Mouse (Mus musculus): Measurements from ENCODE around the gene Slc6a18. TPM values are rescaled to one million over a fixed set of nuclear protein-coding genes. Genes with fewer than 3 reads are reported as not detected.

Slc6a18 gene
- polyA plus RNA-seq, 1 experiment from 2014 or later: not detected

- Histone ChIP-seq H3K36me3 (peaks cover 29% of the 10 kb centered on the region), H3K27me3 (no peaks in the 10 kb centered on the region), H3K9ac (replicated peaks) (no peak overlapping the region), H3K9me3 (no peaks in the 10 kb centered on the region), H3K4me2 (replicated peaks) (no peak overlapping the region), H3K4me1 (replicated peaks) (peaks cover 32% of the 10 kb centered on the region), H3K27ac (no peak overlapping the region), H3K4me3 (replicated peaks) (no peak overlapping the region)
- 95% methylated on average over 3 of the region's 3 CpGs for WGBS
- no peak for ATAC-seq
Observed at GRCm38 (mm10) chr13:73631837-73632236, 46.0 kb downstream of the Slc6a18 start.

DNA sequence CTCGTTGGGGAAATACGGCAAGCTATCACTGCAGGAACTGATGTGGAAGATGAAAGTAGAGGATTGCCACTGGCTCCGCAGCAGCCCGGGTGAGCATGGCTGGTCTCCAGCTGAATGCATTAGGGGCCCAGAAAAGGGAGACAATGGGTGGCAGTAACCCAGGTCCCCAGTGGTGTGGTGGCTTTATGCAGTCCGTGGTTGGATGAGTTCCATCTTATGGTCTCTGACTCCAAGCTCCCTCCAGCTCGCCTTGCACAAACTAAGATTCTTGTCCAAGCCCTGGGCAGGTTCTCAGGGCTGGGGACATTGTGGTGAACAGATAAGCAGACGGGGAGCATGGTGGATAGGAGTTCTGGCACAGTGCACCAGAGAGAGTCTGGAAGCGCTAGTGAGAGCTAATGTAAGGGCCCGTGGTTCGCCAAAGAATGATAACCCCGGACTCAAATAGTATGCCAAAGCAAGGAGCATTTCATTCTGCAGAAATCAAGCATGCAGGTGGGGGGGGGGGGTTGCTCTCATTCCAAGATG is 49.2 kb downstream of the Slc6a18 start:
- H3K9me3 ChIP-seq: no peaks in the 10 kb centered on the region
- H3K9ac ChIP-seq (replicated peaks): 0 out of 2 replicates have a peak overlapping the region, but pooled peaks have one; percentile 12
- H3K4me1 ChIP-seq (replicated peaks): peaks cover 32% of the 10 kb centered on the region
- H3K4me3 ChIP-seq (replicated peaks): no peak overlapping the region
- no peak overlapping the region for H3K27ac ChIP-seq
- H3K36me3 ChIP-seq: peaks cover 7% of the 10 kb centered on the region
- 88% methylated on average over 11 of the region's 11 CpGs for WGBS
- H3K4me2 ChIP-seq (replicated peaks): no peak overlapping the region
- H3K27me3 ChIP-seq: no peaks in the 10 kb centered on the region
- ATAC-seq: no peak

DNA sequence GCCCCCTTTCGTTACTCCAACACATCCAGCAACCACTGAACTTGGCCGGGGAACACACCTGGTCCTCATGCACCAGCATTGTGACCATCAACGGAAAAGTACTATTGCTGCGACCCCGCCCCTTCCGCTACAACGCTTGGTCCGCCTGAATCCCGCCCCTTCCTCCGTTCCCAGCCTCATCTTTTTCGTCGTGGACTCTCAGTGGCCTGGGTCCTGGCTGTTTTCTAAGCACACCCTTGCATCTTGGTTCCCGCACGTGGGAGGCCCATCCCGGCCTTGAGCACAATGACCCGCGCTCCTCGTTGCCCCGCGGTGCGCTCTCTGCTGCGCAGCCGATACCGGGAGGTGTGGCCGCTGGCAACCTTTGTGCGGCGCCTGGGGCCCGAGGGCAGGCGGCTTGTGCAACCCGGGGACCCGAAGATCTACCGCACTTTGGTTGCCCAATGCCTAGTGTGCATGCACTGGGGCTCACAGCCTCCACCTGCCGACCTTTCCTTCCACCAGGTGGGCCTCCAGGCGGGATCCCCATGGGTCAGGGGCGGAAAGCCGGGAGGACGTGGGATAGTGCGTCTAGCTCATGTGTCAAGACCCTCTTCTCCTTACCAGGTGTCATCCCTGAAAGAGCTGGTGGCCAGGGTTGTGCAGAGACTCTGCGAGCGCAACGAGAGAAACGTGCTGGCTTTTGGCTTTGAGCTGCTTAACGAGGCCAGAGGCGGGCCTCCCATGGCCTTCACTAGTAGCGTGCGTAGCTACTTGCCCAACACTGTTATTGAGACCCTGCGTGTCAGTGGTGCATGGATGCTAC is 50.9 kb downstream of the Slc6a18 start, which contains the start of gene Tert:
Gene Tert, plus strand, starts transcription at position 167 of the 805 bp plus-strand sequence.
- peaks cover 11% of the 10 kb centered on the region; the same call in 1 of the 2 replicates for H3K36me3 ChIP-seq
- peak; percentile 80 for ATAC-seq
- H3K27ac ChIP-seq: no peak within 1 kb of the TSS
- peak within 1 kb of the TSS; percentile 56 for H3K4me3 ChIP-seq (replicated peaks)
- H3K4me1 ChIP-seq (replicated peaks): peaks cover 32% of the 10 kb centered on the region
- 7% methylated on average over 47 of the region's 47 CpGs for WGBS
- H3K9ac ChIP-seq (replicated peaks): peak within 1 kb of the TSS; percentile 75
- no peaks in the 10 kb centered on the region for H3K9me3 ChIP-seq
- peak within 1 kb of the TSS; percentile 89 for H3K4me2 ChIP-seq (replicated peaks)
- H3K27me3 ChIP-seq: no peaks in the 10 kb centered on the region

DNA sequence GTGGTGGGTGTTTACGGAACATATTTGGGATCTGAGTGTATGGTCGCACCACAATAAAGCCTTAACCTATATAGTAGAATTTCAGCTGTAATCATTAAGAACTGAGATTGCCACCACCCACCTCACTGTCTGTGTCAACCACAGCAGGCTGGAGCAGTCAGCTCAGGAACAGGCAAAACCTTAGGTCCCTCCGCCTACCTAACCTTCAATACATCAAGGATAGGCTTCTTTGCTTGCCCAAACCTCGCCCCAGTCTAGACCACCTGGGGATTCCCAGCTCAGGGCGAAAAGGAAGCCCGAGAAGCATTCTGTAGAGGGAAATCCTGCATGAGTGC is 51.4 kb downstream of the Slc6a18 start:
- H3K27ac ChIP-seq: no peak overlapping the region
- WGBS: 44% methylated on average over 6 of the region's 6 CpGs
- H3K36me3 ChIP-seq: peaks cover 16% of the 10 kb centered on the region
- H3K4me3 ChIP-seq (replicated peaks): peak overlapping the region; percentile 56
- H3K4me2 ChIP-seq (replicated peaks): peak overlapping the region; percentile 89
- peak; percentile 67 for ATAC-seq
- no peaks in the 10 kb centered on the region for H3K9me3 ChIP-seq
- no peaks in the 10 kb centered on the region for H3K27me3 ChIP-seq
- peak overlapping the region; percentile 75; the same call in 1 of the 2 replicates for H3K9ac ChIP-seq (replicated peaks)
- H3K4me1 ChIP-seq (replicated peaks): peaks cover 32% of the 10 kb centered on the region

- WGBS: 74% methylated on average over 6 of the region's 6 CpGs
- Histone ChIP-seq H3K27me3 (no peaks in the 10 kb centered on the region), H3K36me3 (peaks cover 71% of the 10 kb centered on the region), H3K4me2 (replicated peaks) (no peak overlapping the region), H3K4me1 (replicated peaks) (no peaks in the 10 kb centered on the region), H3K9ac (replicated peaks) (no peak overlapping the region), H3K4me3 (replicated peaks) (no peak overlapping the region), H3K27ac (no peak overlapping the region), H3K9me3 (no peaks in the 10 kb centered on the region)
- ATAC-seq: no peak
Observed at GRCm38 (mm10) chr13:73620637-73621036, 57.2 kb downstream of the Slc6a18 start.

- H3K27ac ChIP-seq: no peak overlapping the region
- no peak for ATAC-seq
- no peaks in the 10 kb centered on the region for H3K9me3 ChIP-seq
- peaks cover 93% of the 10 kb centered on the region for H3K36me3 ChIP-seq
- H3K27me3 ChIP-seq: no peaks in the 10 kb centered on the region
- no peak overlapping the region for H3K4me2 ChIP-seq (replicated peaks)
- WGBS: 93% methylated on average over 5 of the region's 5 CpGs
- no peaks in the 10 kb centered on the region for H3K4me1 ChIP-seq (replicated peaks)
- H3K4me3 ChIP-seq (replicated peaks): no peak overlapping the region
- H3K9ac ChIP-seq (replicated peaks): no peak overlapping the region
Observed at GRCm38 (mm10) chr13:73618406-73618805, 59.4 kb downstream of the Slc6a18 start.

Other genes starting within 250 kb of the Slc6a18 start
- 53.7 and 57.8 TPM in 2 replicates for gene Lpcat1, start 210.8 kb downstream of the Slc6a18 start, polyA plus RNA-seq (2015; fragmentation: Nextera tagmentation; extraction: Ambion mirVana)
- gene Slc6a3, start 141.3 kb downstream of the Slc6a18 start, polyA plus RNA-seq (2015; fragmentation: Nextera tagmentation; extraction: Ambion mirVana): 1.1 and 6.7 TPM in 2 replicates
- gene Clptm1l, start 74.0 kb downstream of the Slc6a18 start, polyA plus RNA-seq (2015; fragmentation: Nextera tagmentation; extraction: Ambion mirVana): 111 and 130 TPM in 2 replicates
- gene Tert, start 51.1 kb downstream of the Slc6a18 start, polyA plus RNA-seq (2015; fragmentation: Nextera tagmentation; extraction: Ambion mirVana): 5.8 and 7.1 TPM in 2 replicates
- 0.06 and 0.09 TPM in 2 replicates for gene Slc6a19, start 26.8 kb upstream of the Slc6a18 start, polyA plus RNA-seq (2015; fragmentation: Nextera tagmentation; extraction: Ambion mirVana)
- gene Slc12a7, start 55.1 kb upstream of the Slc6a18 start, polyA plus RNA-seq (2015; fragmentation: Nextera tagmentation; extraction: Ambion mirVana): 16.0 and 18.5 TPM in 2 replicates
- 7.2 and 7.6 TPM in 2 replicates for gene Nkd2, start 169.6 kb upstream of the Slc6a18 start, polyA plus RNA-seq (2015; fragmentation: Nextera tagmentation; extraction: Ambion mirVana)

All from midbrain, embryonic 13.5 days (tissue).